Mouse (Mus musculus): ENCODE results near the gene Col7a1.

The Col7a1 gene

GRCm38 (mm10) chr9:108953081-108953636, at the start of gene Col7a1:
Gene Col7a1 (plus strand): TSS chr9:108953586.
- DNase-seq (ENCODE audit: low read depth): no peak

GRCm38 (mm10) chr9:108912308-108912707, 41.1 kb upstream of the Col7a1 start:
- no peak for DNase-seq (ENCODE audit: low read depth)

- no peak for DNase-seq (ENCODE audit: low read depth)
Measured at GRCm38 (mm10) chr9:108913161-108913560, 40.2 kb upstream of the Col7a1 start.

- no peak for DNase-seq (ENCODE audit: low read depth)
Measured at GRCm38 (mm10) chr9:108913621-108914020, 39.8 kb upstream of the Col7a1 start.

GRCm38 (mm10) chr9:108914491-108914890, 38.9 kb upstream of the Col7a1 start, which contains the start of gene Tmem89:
Gene Tmem89 (plus strand): TSS chr9:108914619.
- peak; percentile 16 for DNase-seq (ENCODE audit: low read depth)

GRCm38 (mm10) chr9:108925897-108926296, 27.5 kb upstream of the Col7a1 start:
- DNase-seq (ENCODE audit: low read depth): no peak

GRCm38 (mm10) chr9:108928424-108928823, 25.0 kb upstream of the Col7a1 start:
- no peak for DNase-seq (ENCODE audit: low read depth)

- no peak for DNase-seq (ENCODE audit: low read depth)
Measured at GRCm38 (mm10) chr9:108935991-108936390, 17.4 kb upstream of the Col7a1 start.

- peak; percentile 94 for DNase-seq (ENCODE audit: low read depth)
Measured at GRCm38 (mm10) chr9:108936418-108937364, 16.7 kb upstream of the Col7a1 start, which contains the start of gene Uqcrc1. Gene Uqcrc1 (plus strand): TSS chr9:108936633.

GRCm38 (mm10) chr9:108945111-108945510, 8.3 kb upstream of the Col7a1 start:
- no peak for DNase-seq (ENCODE audit: low read depth)

GRCm38 (mm10) chr9:108945608-108946007, 7.8 kb upstream of the Col7a1 start:
- DNase-seq (ENCODE audit: low read depth): no peak

GRCm38 (mm10) chr9:108949231-108949966, 4.0 kb upstream of the Col7a1 start:
- DNase-seq (ENCODE audit: low read depth): peak; percentile 13

- DNase-seq (ENCODE audit: low read depth): peak; percentile 12
Measured at GRCm38 (mm10) chr9:108949967-108950728, 3.2 kb upstream of the Col7a1 start.

- DNase-seq (ENCODE audit: low read depth): no peak
Measured at GRCm38 (mm10) chr9:108955241-108955640, 1.9 kb downstream of the Col7a1 start.

GRCm38 (mm10) chr9:108955846-108956245, 2.5 kb downstream of the Col7a1 start:
- no peak for DNase-seq (ENCODE audit: low read depth)

- no peak for DNase-seq (ENCODE audit: low read depth)
Measured at GRCm38 (mm10) chr9:108963577-108963976, 10.2 kb downstream of the Col7a1 start.

- DNase-seq (ENCODE audit: low read depth): no peak
Measured at GRCm38 (mm10) chr9:108964338-108964737, 11.0 kb downstream of the Col7a1 start.

- no peak for DNase-seq (ENCODE audit: low read depth)
Measured at GRCm38 (mm10) chr9:108970623-108971022, 17.2 kb downstream of the Col7a1 start.

- DNase-seq (ENCODE audit: low read depth): no peak
Measured at GRCm38 (mm10) chr9:108976483-108976882, 23.1 kb downstream of the Col7a1 start.

GRCm38 (mm10) chr9:108977966-108978365, 24.6 kb downstream of the Col7a1 start:
- peak; percentile 20 for DNase-seq (ENCODE audit: low read depth)

GRCm38 (mm10) chr9:108982498-108982897, 29.1 kb downstream of the Col7a1 start:
- no peak for DNase-seq (ENCODE audit: low read depth)

GRCm38 (mm10) chr9:108983209-108983608, 29.8 kb downstream of the Col7a1 start:
- no peak for DNase-seq (ENCODE audit: low read depth)

All from fibroblast of lung, adult 2 months (primary cell).